Mouse (Mus musculus) CH12.LX (cell line): Measurements from ENCODE around the gene Nup155. TPM values are rescaled to one million over a fixed set of nuclear protein-coding genes. Genes with fewer than 3 reads are reported as not detected.
"Not testable (repeated sequence)": the region's sequence is repeated elsewhere in the genome, so short reads cannot be mapped to it uniquely, and the experiment has no call there.

ENCODE experiments used
- DNase-seq: peaks from one replicate; pipeline ENCODE4 v3.0.0-alpha.2; 2013; ENCODE audit errors: extremely low read depth
- H3K27ac ChIP-seq: 2 replicates; pipeline ENCODE4 v1.5.1; 2012; ENCODE audit warnings: low read depth, mild to moderate bottlenecking, control low read depth, moderate library complexity; ENCODE audit not compliant: insufficient read depth
- H3K27me3 ChIP-seq: replicated peaks from 2 replicates; pipeline ENCODE3; 2012; ENCODE audit warnings: inconsistent platforms
- H3K36me3 ChIP-seq, 2 experiments: replicated peaks in 1 of 2; 2 replicates each; pipeline versions ENCODE3 to v1.6.1; 2012; ENCODE audit warnings: inconsistent platforms in 1 of 2, low read length in 1 of 2, mild to moderate bottlenecking in 1 of 2, mixed read lengths in 1 of 2, moderate library complexity in 1 of 2; ENCODE audit not compliant: control insufficient read depth in 1 of 2, insufficient read depth in 1 of 2
- H3K4me1 ChIP-seq, 2 experiments: 2 replicates each; pipeline ENCODE4 v1.6.1; 2012; ENCODE audit warnings: inconsistent platforms in 1 of 2, moderate library complexity in 1 of 2; ENCODE audit not compliant: insufficient read depth in 2 of 2, control insufficient read depth in 1 of 2
- H3K4me2 ChIP-seq: 2 replicates; pipeline ENCODE4 v1.6.1; 2012; ENCODE audit warnings: low read depth, mild to moderate bottlenecking, control low read depth; ENCODE audit not compliant: poor library complexity, insufficient read depth, severe bottlenecking
- H3K4me3 ChIP-seq, 3 experiments: fragments of 150-350 bp in 1 of 3; sonication (generic) in 1 of 3; replicated peaks in 1 of 3; 2 replicates each; pipeline versions ENCODE3 to v1.5.1; 2011 to 2012; ENCODE audit warnings: low read depth in 2 of 3, low read length in 2 of 3, mild to moderate bottlenecking in 2 of 3, moderate library complexity in 2 of 3, control low read depth in 1 of 3, improper control_type of control experiment in 1 of 3, inconsistent platforms in 1 of 3, mixed read lengths in 1 of 3; ENCODE audit not compliant: poor library complexity in 1 of 3
- H3K79me2 ChIP-seq: replicated peaks from 2 replicates; pipeline ENCODE4 v1.6.1; 2012; ENCODE audit warnings: mild to moderate bottlenecking, moderate library complexity; ENCODE audit not compliant: control insufficient read depth, poor library complexity, insufficient read depth, severe bottlenecking; ENCODE audit errors: extremely low read depth
- H3K9ac ChIP-seq: 2 replicates; pipeline ENCODE4 v1.6.1; 2012; ENCODE audit warnings: low read depth, mild to moderate bottlenecking, control low read depth, moderate library complexity; ENCODE audit not compliant: insufficient read depth
- H3K9me3 ChIP-seq: replicated peaks from 2 replicates; pipeline ENCODE3; 2012; ENCODE audit warnings: low read length, inconsistent platforms, mixed read lengths
- CHD1 ChIP-seq: IDR thresholded peaks from 2 replicates; pipeline ENCODE4 v1.6.1; 2012; ENCODE audit warnings: low read depth, low read length, improper control_type of control experiment, inconsistent platforms
- CTCF ChIP-seq, 2 experiments: IDR thresholded peaks in 1 of 2; conservative IDR thresholded peaks in 1 of 2; 2 replicates each; pipeline ENCODE4 v1.5.1; 2011 to 2012; ENCODE audit warnings: low read depth in 2 of 2, low read length in 2 of 2, improper control_type of control experiment in 1 of 2, inconsistent platforms in 1 of 2, mild to moderate bottlenecking in 1 of 2, moderate library complexity in 1 of 2
- EP300 ChIP-seq: IDR thresholded peaks from 2 replicates; pipeline ENCODE4 v1.6.1; 2011; ENCODE audit warnings: low read length, improper control_type of control experiment
- ETS1 ChIP-seq: conservative IDR thresholded peaks from 2 replicates; pipeline ENCODE4 v1.6.1; 2012; ENCODE audit warnings: low read depth, mild to moderate bottlenecking, inconsistent platforms, low read length, improper control_type of control experiment, moderate library complexity
- GABPA ChIP-seq: IDR thresholded peaks from 2 replicates; pipeline ENCODE4 v1.6.1; 2012; ENCODE audit warnings: low read depth, low read length, improper control_type of control experiment, inconsistent platforms; ENCODE audit not compliant: insufficient replicate concordance
- IRF4 ChIP-seq: IDR thresholded peaks from 2 replicates; pipeline ENCODE4 v1.6.1; 2014; ENCODE audit warnings: low read depth, mild to moderate bottlenecking, inconsistent platforms, low read length, improper control_type of control experiment
- JUN ChIP-seq: IDR thresholded peaks from 2 replicates; pipeline ENCODE4 v1.6.1; 2011; ENCODE audit warnings: low read depth, mild to moderate bottlenecking, low read length, improper control_type of control experiment, moderate library complexity; ENCODE audit not compliant: insufficient read depth
- KAT2A ChIP-seq: IDR thresholded peaks from 2 replicates; pipeline ENCODE4 v1.6.1; 2012; ENCODE audit warnings: low read length, improper control_type of control experiment, inconsistent platforms; ENCODE audit not compliant: insufficient replicate concordance
- MAFK ChIP-seq: IDR thresholded peaks from 2 replicates; pipeline ENCODE4 v1.6.1; 2011; ENCODE audit warnings: low read length, improper control_type of control experiment; ENCODE audit not compliant: insufficient replicate concordance
- MAX ChIP-seq: IDR thresholded peaks from 2 replicates; pipeline ENCODE4 v1.6.1; 2011; ENCODE audit warnings: low read length, improper control_type of control experiment
- MAZ ChIP-seq: IDR thresholded peaks from 2 replicates; pipeline ENCODE4 v1.6.1; 2012; ENCODE audit warnings: low read depth, mild to moderate bottlenecking, inconsistent platforms, low read length, improper control_type of control experiment, moderate library complexity
- MEF2A ChIP-seq: IDR thresholded peaks from 2 replicates; pipeline ENCODE4 v1.6.1; 2014; ENCODE audit warnings: low read depth, mild to moderate bottlenecking, inconsistent platforms, low read length, improper control_type of control experiment, borderline replicate concordance
- MYC ChIP-seq: IDR thresholded peaks from 2 replicates; pipeline ENCODE4 v1.6.1; 2011; ENCODE audit warnings: low read depth, mild to moderate bottlenecking, improper control_type of control experiment, low read length
- NELFE ChIP-seq: IDR thresholded peaks from 2 replicates; pipeline ENCODE4 v1.6.1; 2011; ENCODE audit warnings: low read depth, low read length, improper control_type of control experiment
- POLR2AphosphoS2 ChIP-seq: IDR thresholded peaks from 2 replicates; pipeline ENCODE4 v1.6.1; 2011; ENCODE audit warnings: low read depth, low read length, improper control_type of control experiment
- RAD21 ChIP-seq: IDR thresholded peaks from 2 replicates; pipeline ENCODE4 v1.6.1; 2011; ENCODE audit warnings: low read depth, mild to moderate bottlenecking, low read length, improper control_type of control experiment, moderate library complexity
- SIN3A ChIP-seq: IDR thresholded peaks from 2 replicates; pipeline ENCODE4 v1.6.1; 2012; ENCODE audit warnings: low read length, improper control_type of control experiment, inconsistent platforms
- SMC3 ChIP-seq: IDR thresholded peaks from 2 replicates; pipeline ENCODE4 v1.6.1; 2011; ENCODE audit warnings: low read depth, low read length, improper control_type of control experiment
- TBP ChIP-seq: conservative IDR thresholded peaks from 2 replicates; pipeline ENCODE4 v1.6.1; 2011; ENCODE audit warnings: low read depth, low read length, improper control_type of control experiment
- TCF12 ChIP-seq: IDR thresholded peaks from 2 replicates; pipeline ENCODE4 v1.6.1; 2014; ENCODE audit warnings: low read depth, mild to moderate bottlenecking, inconsistent platforms, low read length, improper control_type of control experiment
- UBTF ChIP-seq: IDR thresholded peaks from 2 replicates; pipeline ENCODE4 v1.6.1; 2012; ENCODE audit warnings: low read depth, mild to moderate bottlenecking, inconsistent platforms, low read length, improper control_type of control experiment, moderate library complexity
- ZC3H11A ChIP-seq: IDR thresholded peaks from 2 replicates; pipeline ENCODE4 v1.6.1; 2012; ENCODE audit warnings: low read depth, mild to moderate bottlenecking, inconsistent platforms, low read length, improper control_type of control experiment
- ZMIZ1 ChIP-seq: IDR thresholded peaks from 2 replicates; pipeline ENCODE4 v1.6.1; 2012; ENCODE audit warnings: low read depth, mild to moderate bottlenecking, inconsistent platforms, low read length, improper control_type of control experiment
- dilution Hi-C: fragments of 300-500 bp; cut with MboI; formaldehyde crosslinking; loops from 2 replicates; pipeline ENCODE4 v1.14.3; 2020; ENCODE audit warnings: low sequenced_read_pairs; ENCODE audit not compliant: extremely low pct_unique_long_range_greater_than_20kb, extremely low pct_ligation_motif_present
- in situ Hi-C: fragments of 300-500 bp; cut with MboI; formaldehyde crosslinking; loops from 3 replicates; pipeline ENCODE4 v1.14.3; 2019; ENCODE audit warnings: low sequenced_read_pairs, low pct_ligation_motif_present, low pct_unique_long_range_greater_than_20kb, mixed read lengths
- polyA plus RNA-seq: library from polyadenylated mRNA; unstranded; fragments of >175 nt; gene quantifications from 2 replicates; pipeline ENCODE4 v1.2.1, GENCODE M21; 2012; ENCODE audit warnings: low read depth; ENCODE audit not compliant: insufficient read length
- total RNA-seq, 2 experiments: library from RNA; depleted of rRNA; stranded (reverse); fragments of 300-350 nt in 1 of 2; fragments of >200 nt in 1 of 2; gene quantifications; 2 replicates each; pipeline ENCODE4 v1.2.3; 2012 to 2014

Gene Nup155
- total and polyA plus RNA-seq, 3 experiments, result 37.4 to 45.0 (median 42.3) TPM

- no peak for DNase-seq
- dilution Hi-C loops, result no loop called here
These were observed 20.4 kb upstream of the Nup155 start for GRCm38 (mm10) chr15:8088715-8089114.

GRCm38 (mm10) chr15:8090685-8091084 is 18.4 kb upstream of the Nup155 start:
- peaks cover 33 to 43% of the 10 kb centered on the region in 2 experiments for H3K36me3 ChIP-seq
- H3K4me1 ChIP-seq, result no peaks in the 10 kb centered on the region
- dilution Hi-C loops, result no loop called here

More at GRCm38 (mm10) chr15:8088715-8089114, 20.4 kb upstream of the Nup155 start:
- H3K36me3 ChIP-seq, result peaks cover 24 to 38% of the 10 kb centered on the region in 2 experiments
- H3K4me1 ChIP-seq, result no peaks in the 10 kb centered on the region
- H3K27me3 ChIP-seq, result no peaks in the 10 kb centered on the region
- no peak overlapping the region for H3K27ac ChIP-seq
- H3K9me3 ChIP-seq, result no peaks in the 10 kb centered on the region
- no peak overlapping the region for H3K4me3 ChIP-seq
- TF ChIP-seq NELFE, result no peak
- no peak for TF ChIP-seq TCF12
- no peak for TF ChIP-seq TBP
- TF ChIP-seq CHD1, result no peak
- no peak for TF ChIP-seq ZMIZ1
- no peak for TF ChIP-seq CTCF (conservative IDR thresholded peaks at IDR 0.05 in 1 of 2, IDR thresholded peaks at IDR 0.05 in 1 of 2; ENCODE audit: low read depth in 2 of 2, low read length in 2 of 2)
- no peak for TF ChIP-seq RAD21
- TF ChIP-seq MAZ, result no peak
- TF ChIP-seq IRF4, result no peak
- TF ChIP-seq KAT2A, result no peak
- TF ChIP-seq POLR2AphosphoS2, result no peak
- TF ChIP-seq MEF2A, result no peak
- no peak for TF ChIP-seq ETS1
- no peak for TF ChIP-seq ZC3H11A
- TF ChIP-seq EP300, result no peak
- TF ChIP-seq UBTF, result no peak
- no peak for TF ChIP-seq GABPA
- TF ChIP-seq MAX, result no peak
- TF ChIP-seq MYC, result no peak
- no peak for TF ChIP-seq JUN
- in situ Hi-C loops, result no loop called here
- no peak overlapping the region for H3K9ac ChIP-seq
- H3K4me2 ChIP-seq, result no peak overlapping the region
- H3K79me2 ChIP-seq, result no peaks in the 10 kb centered on the region

GRCm38 (mm10) chr15:8092668-8093067 is 16.4 kb upstream of the Nup155 start:
- H3K4me3 ChIP-seq, H3K27ac ChIP-seq, dilution Hi-C loops, H3K27me3 ChIP-seq, in situ Hi-C loops, H3K4me1 ChIP-seq, H3K9ac ChIP-seq, H3K4me2 ChIP-seq, DNase-seq, H3K9me3 ChIP-seq: not testable (repeated sequence)
- H3K79me2 ChIP-seq, result peaks cover 18% of the 10 kb centered on the region; the same call in 1 of the 2 replicates
- H3K36me3 ChIP-seq, result peaks cover 40 to 55% of the 10 kb centered on the region in 2 experiments

More at GRCm38 (mm10) chr15:8090685-8091084, 18.4 kb upstream of the Nup155 start:
- H3K4me3 ChIP-seq, result no peak overlapping the region
- H3K9ac ChIP-seq, result no peak overlapping the region
- peaks cover 6% of the 10 kb centered on the region; the same call in 1 of the 2 replicates for H3K79me2 ChIP-seq
- no peaks in the 10 kb centered on the region for H3K27me3 ChIP-seq
- no peak for DNase-seq
- H3K9me3 ChIP-seq, result no peaks in the 10 kb centered on the region
- no peak overlapping the region for H3K4me2 ChIP-seq
- in situ Hi-C loops, result no loop called here
- TF ChIP-seq SMC3 (no peak), SIN3A (no peak), ETS1 (no peak), JUN (no peak), ZC3H11A (no peak), MAFK (no peak)
- TF ChIP-seq, all 38 proteins: peak for 0
- H3K27ac ChIP-seq, result no peak overlapping the region
